Mouse (Mus musculus) heart, embryonic 11.5 days (tissue): Measurements from ENCODE around the gene Prlr. TPM values are rescaled to one million over a fixed set of nuclear protein-coding genes. Genes with fewer than 3 reads are reported as not detected.
A peak's percentile ranks its signal among the peaks of the same experiment; 100 is the strongest.

Experiments used
- ATAC-seq: fragments of 200-750 bp; cut with Nextera tagmentation; replicated peaks from 2 replicates; pipeline ENCODE4 v1.8.0; 2017; ENCODE audit warnings: moderate library complexity; ENCODE audit not compliant: insufficient number of reproducible peaks, low FRiP score, low TSS enrichment
- H3K27ac ChIP-seq: fragments of 300-500 bp; sonication (generic); 2 replicates; pipeline ENCODE4 v1.5.1; 2014; ENCODE audit warnings: mild to moderate bottlenecking, low read depth, low read length
- H3K27me3 ChIP-seq: fragments of 300-500 bp; sonication (generic); 2 replicates; pipeline ENCODE4 v1.6.1; 2014; ENCODE audit warnings: mild to moderate bottlenecking, low read length, mixed read lengths; ENCODE audit not compliant: control insufficient read depth, insufficient read depth
- H3K36me3 ChIP-seq: fragments of 300-500 bp; sonication (generic); 2 replicates; pipeline ENCODE4 v1.6.1; 2014; ENCODE audit warnings: mild to moderate bottlenecking, low read length, moderate library complexity, mixed read lengths; ENCODE audit not compliant: control insufficient read depth, insufficient read depth
- H3K4me1 ChIP-seq: fragments of 300-500 bp; sonication (generic); 2 replicates; pipeline ENCODE4 v1.6.1; 2014; ENCODE audit warnings: low read length; ENCODE audit not compliant: control insufficient read depth, insufficient read depth
- H3K4me2 ChIP-seq: fragments of 300-500 bp; sonication (generic); 2 replicates; pipeline ENCODE4 v1.6.1; 2014; ENCODE audit warnings: mild to moderate bottlenecking, moderate library complexity
- H3K4me3 ChIP-seq: fragments of 300-500 bp; sonication (generic); 2 replicates; pipeline ENCODE4 v1.5.1; 2014; ENCODE audit warnings: low read depth, low read length
- H3K9ac ChIP-seq: fragments of 300-500 bp; sonication (generic); 2 replicates; pipeline ENCODE4 v1.6.1; 2014; ENCODE audit warnings: mild to moderate bottlenecking, low read depth, low read length, moderate library complexity
- H3K9me3 ChIP-seq: fragments of 300-500 bp; sonication (generic); replicated peaks from 2 replicates; pipeline ENCODE4 v1.6.1; 2016; ENCODE audit warnings: low read length; ENCODE audit not compliant: control insufficient read depth
- WGBS: fragments of 180-500 bp; shearing (Covaris S2); extraction: QIAGEN DNeasy Blood & Tissue Kit; methylation state at CpG from one replicate; pipeline ENCODE4 v1.1.7; 2014; ENCODE audit not compliant: insufficient replicate concordance; 5-methylcytosine and 5-hydroxymethylcytosine counted together
- polyA plus RNA-seq: library from polyadenylated mRNA; unstranded; fragments of >200 nt; fragmentation: Nextera tagmentation; extraction: Ambion mirVana; gene quantifications from 2 replicates; pipeline ENCODE4 v1.2.1, GENCODE M21; 2014

Gene Prlr
- polyA plus RNA-seq, 1 experiment from 2014 or later: 1.3 TPM

- no peaks in the 10 kb centered on the region for H3K4me1 ChIP-seq
- no peak overlapping the region for H3K27ac ChIP-seq
- H3K4me2 ChIP-seq: peak overlapping the region; percentile 92
- 3% methylated on average over 10 of the region's 10 CpGs for WGBS
- peak overlapping the region; percentile 49 for H3K4me3 ChIP-seq
- H3K36me3 ChIP-seq: no peaks in the 10 kb centered on the region
- peaks cover 7% of the 10 kb centered on the region; the same call in 1 of the 2 replicates for H3K27me3 ChIP-seq
- peak overlapping the region; percentile 47 for H3K9ac ChIP-seq
- H3K9me3 ChIP-seq: no peaks in the 10 kb centered on the region
- no peak; the same call in 1 of the 2 replicates for ATAC-seq
These were observed 1.1 kb downstream of the Prlr start for GRCm38 (mm10) chr15:10178131-10178566.

DNA sequence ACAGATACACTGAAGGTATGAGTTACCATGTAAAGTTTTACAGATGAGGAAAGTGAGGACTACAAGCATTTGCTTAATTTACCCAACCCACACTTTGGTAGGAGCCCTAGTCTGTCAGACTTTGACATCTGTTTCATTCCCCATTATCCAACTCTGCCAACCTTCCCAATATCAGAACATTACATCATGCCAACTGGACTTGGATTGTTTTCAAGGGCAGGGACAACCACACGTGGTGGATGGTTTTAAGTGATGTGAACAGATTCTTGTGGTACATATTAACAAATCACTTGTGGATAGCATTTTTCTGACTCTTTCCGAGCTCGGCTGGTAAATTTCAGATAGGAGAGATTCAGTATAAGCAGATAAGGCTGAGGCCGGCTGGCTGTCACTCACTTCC lies 3.7 kb downstream of the Prlr start:
- no peak overlapping the region for H3K4me3 ChIP-seq

DNA sequence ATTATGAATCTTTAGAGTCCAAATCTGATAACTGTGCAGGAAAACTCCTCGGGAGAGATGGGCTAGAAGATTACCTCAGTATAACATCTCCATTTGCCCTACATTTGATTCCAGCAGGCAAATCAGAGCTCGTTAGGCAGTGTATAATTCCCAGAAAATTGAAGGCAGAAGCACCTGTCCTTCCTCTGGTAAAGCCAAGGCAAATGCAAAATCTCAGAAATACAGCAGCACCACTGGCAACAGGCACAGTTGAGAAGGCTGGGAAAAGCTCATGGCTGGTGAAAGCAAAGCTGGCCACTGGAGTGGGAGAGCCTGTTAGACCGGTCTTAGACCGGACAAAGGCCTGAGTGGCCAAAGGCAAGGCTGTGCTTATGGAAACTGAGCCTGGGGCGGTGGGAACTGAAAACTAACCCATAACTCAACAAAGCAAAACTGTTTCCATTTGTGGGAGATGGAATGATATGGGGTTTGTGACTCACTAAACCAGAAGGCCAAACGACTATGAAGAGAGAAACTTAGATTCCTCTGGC lies 15.1 kb downstream of the Prlr start:
- WGBS: 75% methylated on average over 6 of the region's 6 CpGs
- no peak for ATAC-seq
- no peaks in the 10 kb centered on the region for H3K27me3 ChIP-seq
- H3K36me3 ChIP-seq: no peaks in the 10 kb centered on the region
- H3K4me3 ChIP-seq: no peak overlapping the region
- no peak overlapping the region for H3K27ac ChIP-seq
- no peaks in the 10 kb centered on the region for H3K9me3 ChIP-seq
- H3K9ac ChIP-seq: no peak overlapping the region
- no peak overlapping the region for H3K4me2 ChIP-seq
- H3K4me1 ChIP-seq: no peaks in the 10 kb centered on the region

More for the DNA sequence above, 3.7 kb downstream of the Prlr start:
- no peak overlapping the region for H3K9ac ChIP-seq
- no peak overlapping the region for H3K27ac ChIP-seq
- no peak overlapping the region for H3K4me2 ChIP-seq
- H3K9me3 ChIP-seq: no peaks in the 10 kb centered on the region
- no peaks in the 10 kb centered on the region for H3K36me3 ChIP-seq
- no peaks in the 10 kb centered on the region for H3K4me1 ChIP-seq
- no peak for ATAC-seq
- H3K27me3 ChIP-seq: peaks cover 7% of the 10 kb centered on the region; the same call in 1 of the 2 replicates
- WGBS: 58% methylated on average over 4 of the region's 4 CpGs

DNA sequence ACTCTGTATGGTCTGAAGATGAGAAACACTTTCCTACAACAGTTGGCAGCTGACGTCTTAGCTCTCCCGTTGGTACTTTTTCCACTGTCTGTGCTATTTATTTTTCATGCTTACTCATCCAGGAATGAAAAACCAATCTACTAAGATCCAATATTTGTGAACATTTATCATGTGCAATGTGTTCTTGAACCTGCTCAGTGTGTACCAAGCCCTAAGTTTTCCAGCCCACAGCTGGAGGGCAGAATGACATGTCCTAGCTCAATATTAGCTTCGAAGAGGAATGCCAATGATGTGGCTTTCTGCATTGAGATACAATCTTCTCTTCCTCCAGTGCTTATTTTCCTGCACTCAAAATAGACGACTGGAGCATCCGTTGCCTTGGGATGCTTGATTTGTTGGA lies 24.0 kb downstream of the Prlr start:
- no peak overlapping the region for H3K4me2 ChIP-seq
- no peaks in the 10 kb centered on the region for H3K36me3 ChIP-seq
- WGBS: 74% methylated on average over 5 of the region's 5 CpGs
- no peak overlapping the region for H3K27ac ChIP-seq
- H3K27me3 ChIP-seq: no peaks in the 10 kb centered on the region
- no peaks in the 10 kb centered on the region for H3K9me3 ChIP-seq
- no peak overlapping the region for H3K9ac ChIP-seq
- no peaks in the 10 kb centered on the region for H3K4me1 ChIP-seq
- H3K4me3 ChIP-seq: no peak overlapping the region
- ATAC-seq: no peak

DNA sequence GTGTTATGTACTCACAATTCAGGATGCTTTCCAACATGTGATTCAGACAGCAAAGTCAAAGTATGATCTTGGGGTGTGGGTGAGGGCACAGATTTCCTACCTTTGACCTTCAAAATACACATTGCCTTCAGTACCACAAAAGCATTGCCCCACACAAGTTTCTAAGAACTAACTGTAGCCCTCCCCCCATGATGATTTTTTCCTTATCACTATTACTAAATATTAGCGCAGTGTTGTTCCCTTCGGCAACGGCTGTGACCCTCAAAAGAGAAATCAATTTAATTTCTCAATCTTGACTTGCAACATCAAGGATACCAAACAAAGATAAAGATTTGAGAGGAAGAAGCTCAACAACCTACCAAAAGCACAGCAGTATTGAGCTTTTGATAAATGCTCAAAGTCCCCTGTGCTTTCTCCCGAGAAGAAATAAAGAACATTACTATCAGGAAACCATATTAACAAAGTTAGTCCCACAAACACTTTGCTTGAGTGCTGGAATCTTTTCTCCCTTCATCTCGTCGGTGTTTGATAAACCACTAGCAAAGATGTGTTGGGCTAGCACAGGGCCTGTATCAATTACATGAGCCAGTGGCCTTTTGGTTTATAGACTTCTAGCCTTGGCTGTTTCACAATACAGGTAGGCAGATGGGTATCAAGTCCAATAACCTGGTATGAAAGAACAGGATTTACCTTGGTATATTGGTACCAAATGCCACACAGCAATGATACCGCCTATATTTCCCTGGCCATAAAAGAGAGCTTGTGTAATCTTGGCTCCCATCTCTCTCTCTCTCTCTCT lies 25.7 kb downstream of the Prlr start:
- Histone ChIP-seq H3K27me3 (no peaks in the 10 kb centered on the region), H3K4me2 (no peak overlapping the region), H3K27ac (no peak overlapping the region), H3K36me3 (no peaks in the 10 kb centered on the region), H3K9ac (no peak overlapping the region), H3K4me1 (no peaks in the 10 kb centered on the region), H3K9me3 (no peaks in the 10 kb centered on the region), H3K4me3 (no peak overlapping the region)
- WGBS: 89% methylated on average over 7 of the region's 7 CpGs
- ATAC-seq: no peak

DNA sequence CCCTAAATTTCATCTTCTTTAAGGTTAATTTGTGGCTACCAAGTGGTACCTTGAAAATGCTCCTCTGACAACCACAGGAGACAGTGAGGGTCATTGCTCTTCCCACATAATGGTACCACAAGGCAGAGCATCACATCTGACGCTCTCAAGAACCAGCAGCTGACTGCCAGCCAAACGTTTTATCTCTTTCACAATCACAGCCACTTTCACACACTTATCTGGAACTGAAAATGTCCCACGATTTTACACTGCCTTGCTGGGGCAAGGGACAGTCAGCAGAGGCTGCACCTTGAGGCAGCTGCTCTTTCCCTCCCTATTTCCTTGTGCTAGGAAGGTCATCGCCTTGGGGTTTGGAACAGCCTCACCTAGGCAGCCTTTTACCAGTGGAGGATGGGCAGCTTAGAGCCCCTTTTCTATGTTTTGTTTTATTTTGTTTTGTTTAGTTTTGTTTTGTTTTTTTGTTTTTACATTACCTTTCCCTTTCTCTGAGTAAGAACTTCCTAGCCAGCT lies 33.3 kb downstream of the Prlr start:
- H3K36me3 ChIP-seq: no peaks in the 10 kb centered on the region
- H3K27me3 ChIP-seq: no peaks in the 10 kb centered on the region
- H3K9me3 ChIP-seq: no peaks in the 10 kb centered on the region
- no peak overlapping the region for H3K9ac ChIP-seq
- H3K4me2 ChIP-seq: no peak overlapping the region
- no peak overlapping the region for H3K4me3 ChIP-seq
- no peak overlapping the region for H3K27ac ChIP-seq
- H3K4me1 ChIP-seq: 0 out of 2 replicates have a peak, but pooled peaks cover 3% of the 10 kb centered on the region
- ATAC-seq: no peak
- 32% methylated on average over 4 of the region's 4 CpGs for WGBS

- no peak overlapping the region for H3K4me2 ChIP-seq
- H3K9ac ChIP-seq: no peak overlapping the region
- 0 out of 2 replicates have a peak, but pooled peaks cover 3% of the 10 kb centered on the region for H3K4me1 ChIP-seq
- H3K27ac ChIP-seq: no peak overlapping the region
- H3K9me3 ChIP-seq: no peaks in the 10 kb centered on the region
- no peak overlapping the region for H3K4me3 ChIP-seq
- no peak for ATAC-seq
- H3K27me3 ChIP-seq: no peaks in the 10 kb centered on the region
- H3K36me3 ChIP-seq: no peaks in the 10 kb centered on the region
These were observed 35.0 kb downstream of the Prlr start for GRCm38 (mm10) chr15:10211992-10212391.

DNA sequence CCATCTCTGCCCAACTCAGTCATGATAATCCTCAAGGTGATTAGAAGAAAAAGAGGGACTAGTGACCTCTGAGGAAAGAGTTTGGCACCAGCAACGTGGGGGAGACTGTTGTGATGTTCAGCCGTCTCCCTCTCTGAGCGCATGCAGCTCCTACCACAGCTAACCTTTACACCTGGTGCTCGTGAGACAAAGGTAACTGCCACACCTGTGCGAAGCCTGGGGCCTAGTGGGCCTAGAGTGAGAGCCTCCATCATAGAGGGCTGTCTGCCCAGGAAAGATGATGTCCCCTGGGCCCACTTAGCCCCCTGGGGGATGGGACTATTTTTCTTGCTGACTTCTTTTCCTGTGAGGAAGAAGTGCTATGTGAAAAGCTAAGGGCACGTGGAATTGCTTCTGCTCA lies 36.2 kb downstream of the Prlr start:
- Histone ChIP-seq H3K27ac (no peak overlapping the region), H3K4me1 (0 out of 2 replicates have a peak, but pooled peaks cover 3% of the 10 kb centered on the region), H3K9me3 (no peaks in the 10 kb centered on the region), H3K4me2 (no peak overlapping the region), H3K27me3 (no peaks in the 10 kb centered on the region), H3K36me3 (no peaks in the 10 kb centered on the region), H3K9ac (no peak overlapping the region), H3K4me3 (no peak overlapping the region)
- ATAC-seq: no peak
- 79% methylated on average over 6 of the region's 6 CpGs for WGBS
